Mouse (Mus musculus): Measurements from ENCODE around the gene Fam219b.

GRCm38 (mm10) chr9:57557215-57557614, 19.9 kb downstream of the Fam219b start:
- TF ChIP-seq E2F4 (IDR thresholded peaks at IDR 0.05; ENCODE audit: insufficient read depth): no peak
- TF ChIP-seq POLR2A (IDR thresholded peaks at IDR 0.05; ENCODE audit: insufficient read length, low read depth): no peak
- no peak for TF ChIP-seq MAX (IDR thresholded peaks at IDR 0.05; ENCODE audit: low read depth)
- no peak for TF ChIP-seq POLR2AphosphoS2 (IDR thresholded peaks at IDR 0.05; ENCODE audit: insufficient read length, low read depth)
- TF ChIP-seq TCF12 (IDR thresholded peaks at IDR 0.05; ENCODE audit: insufficient read depth, poor library complexity, severe bottlenecking): no peak
